Mouse (Mus musculus) T-helper 1 cell (primary cell): ENCODE measurements around the gene Terf2.
"Not testable (repeated sequence)": the region's sequence is repeated elsewhere in the genome, so short reads cannot be mapped to it uniquely, and the experiment has no call there.

Experiments used
- in situ Hi-C: fragments of 300-600 bp; cut with MboI, MseI; formaldehyde crosslinking; loops from one replicate; pipeline ENCODE4 v1.15.1; 2025; ENCODE audit warnings: high pct_unique_total_duplicates

Gene Terf2

GRCm38 (mm10) chr8:107114150-107115007 lies 18.0 kb upstream of the Terf2 start:
- in situ Hi-C loops = loop anchor here (5.0 kb wide), 1 partner anchor 208 kb away; no protein-coding TSS in a partner anchor

- in situ Hi-C loops = no loop called here
Observed at GRCm38 (mm10) chr8:107113209-107113608, 16.9 kb upstream of the Terf2 start.

DNA sequence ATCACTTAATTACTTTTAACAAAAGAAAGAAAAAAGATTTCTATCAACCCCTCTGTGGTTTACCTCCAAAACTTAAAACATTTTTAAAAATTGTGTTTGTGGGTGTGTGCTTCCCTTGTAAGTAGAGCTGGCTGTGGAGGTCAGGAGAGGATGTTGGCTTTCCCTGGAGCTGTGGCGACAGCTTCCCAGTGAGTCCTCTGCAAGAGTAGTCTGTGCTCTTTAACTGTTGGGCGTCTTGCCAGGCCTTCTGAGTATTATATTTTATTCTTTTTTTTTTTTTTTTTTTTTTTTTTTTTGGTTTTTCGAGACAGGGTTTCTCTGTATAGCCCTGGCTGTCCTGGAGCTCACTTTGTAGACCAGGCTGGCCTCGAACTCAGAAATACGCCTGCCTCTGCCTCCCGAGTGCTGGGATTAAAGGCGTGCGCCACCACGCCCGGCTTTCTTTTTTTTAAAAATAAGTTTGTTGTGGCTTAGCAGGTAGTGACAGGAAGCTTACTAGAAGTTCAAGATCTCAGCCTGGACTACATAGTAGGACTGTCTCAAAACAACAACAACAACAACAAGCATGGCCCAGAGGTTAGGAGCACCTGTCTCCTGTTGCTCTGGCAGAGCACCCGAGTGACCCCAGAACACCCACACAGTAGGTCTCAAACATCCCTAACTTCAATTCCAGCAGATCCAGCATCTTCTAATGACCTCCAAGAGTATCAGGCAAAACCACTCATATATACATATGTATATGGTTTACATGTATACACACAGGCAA lies 15.2 kb upstream of the Terf2 start:
- in situ Hi-C loops = no loop called here

- in situ Hi-C loops = no loop called here
Observed at GRCm38 (mm10) chr8:107110629-107111330, 14.4 kb upstream of the Terf2 start.

DNA sequence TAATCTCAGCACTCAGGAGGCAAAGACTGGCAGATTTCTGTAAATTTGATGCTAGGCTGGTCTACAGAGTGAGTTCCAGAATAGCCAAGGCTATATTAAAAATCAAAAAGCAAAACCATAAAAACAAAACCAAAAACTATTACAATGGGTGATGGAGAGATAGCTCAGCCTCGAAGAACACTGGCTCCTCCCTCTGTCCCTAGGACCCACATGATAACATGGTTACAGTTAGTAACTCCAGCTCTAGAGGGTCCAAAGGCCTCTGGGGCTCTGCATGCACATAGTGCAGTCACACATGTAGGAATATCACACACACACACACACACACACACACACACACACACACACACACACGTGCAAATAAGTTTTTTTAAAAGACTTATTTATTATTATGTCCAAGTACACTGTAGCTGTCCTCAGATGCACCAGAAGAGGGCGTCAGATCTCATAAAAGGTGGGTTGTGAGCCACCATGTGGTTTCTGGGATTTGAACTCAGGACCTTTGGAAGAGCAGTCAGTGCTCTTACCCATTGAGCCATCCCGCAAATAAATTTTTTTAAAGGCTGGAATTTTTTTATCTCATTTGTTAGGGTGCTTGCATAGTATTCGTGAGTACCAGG lies 13.6 kb upstream of the Terf2 start:
- in situ Hi-C loops = no loop called here

DNA sequence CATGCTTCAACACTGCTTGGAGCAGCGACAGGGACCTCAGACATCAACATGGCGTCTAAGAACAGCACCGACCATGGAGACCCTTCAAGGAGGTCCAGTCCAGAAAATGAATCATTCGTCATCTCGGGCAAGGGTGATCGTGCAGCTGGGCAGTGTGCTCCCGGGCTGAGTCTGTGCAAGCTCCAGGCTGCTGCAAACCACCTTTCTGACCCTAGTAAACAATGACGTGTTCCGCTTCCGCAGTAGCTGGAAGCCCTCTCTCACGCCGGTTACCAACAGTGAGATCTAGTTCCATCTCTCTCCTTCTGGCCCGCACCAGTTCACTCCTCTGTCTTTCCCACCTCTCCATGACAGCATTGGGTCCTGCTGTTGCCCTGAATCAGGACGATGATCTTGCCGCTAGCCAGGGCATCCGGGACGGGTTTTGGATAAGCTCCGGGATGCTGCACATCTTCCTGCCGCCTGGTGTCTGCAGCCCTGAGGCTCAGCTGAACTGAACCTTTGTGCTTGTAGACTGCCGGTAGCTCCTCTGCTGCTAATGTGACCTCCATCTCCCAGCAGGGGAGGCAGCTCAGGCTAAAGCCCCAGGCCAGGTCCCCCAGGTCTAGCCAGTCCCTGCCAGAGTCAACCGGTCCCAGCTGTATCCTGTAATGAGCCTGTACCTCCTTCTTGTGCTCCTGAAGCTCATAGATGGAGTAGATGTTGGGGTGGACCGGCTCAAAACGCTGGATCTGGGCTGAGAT lies 12.8 kb upstream of the Terf2 start:
- in situ Hi-C loops = no loop called here

DNA sequence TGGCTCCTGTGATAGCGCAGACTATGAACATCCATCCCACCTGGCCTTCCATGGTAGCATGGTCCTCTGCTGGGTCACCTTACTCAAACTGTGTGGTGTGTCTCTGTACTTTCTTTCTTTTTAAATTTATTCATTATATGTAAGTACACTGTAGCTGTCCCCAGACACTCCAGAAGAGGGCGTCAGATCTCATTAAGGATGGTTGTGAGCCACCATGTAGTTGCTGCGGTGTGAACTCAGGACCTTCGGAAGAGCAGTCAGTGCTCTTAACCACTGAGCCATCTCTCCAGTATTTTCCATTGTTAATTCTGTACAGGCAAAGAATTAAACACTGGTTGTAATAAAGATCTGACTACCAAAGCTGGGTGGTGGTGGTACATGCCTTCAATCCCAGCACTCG lies 11.7 kb upstream of the Terf2 start:
- in situ Hi-C loops = not testable (repeated sequence)

- in situ Hi-C loops = no loop called here
Observed at GRCm38 (mm10) chr8:107104547-107104946, 8.2 kb upstream of the Terf2 start.

DNA sequence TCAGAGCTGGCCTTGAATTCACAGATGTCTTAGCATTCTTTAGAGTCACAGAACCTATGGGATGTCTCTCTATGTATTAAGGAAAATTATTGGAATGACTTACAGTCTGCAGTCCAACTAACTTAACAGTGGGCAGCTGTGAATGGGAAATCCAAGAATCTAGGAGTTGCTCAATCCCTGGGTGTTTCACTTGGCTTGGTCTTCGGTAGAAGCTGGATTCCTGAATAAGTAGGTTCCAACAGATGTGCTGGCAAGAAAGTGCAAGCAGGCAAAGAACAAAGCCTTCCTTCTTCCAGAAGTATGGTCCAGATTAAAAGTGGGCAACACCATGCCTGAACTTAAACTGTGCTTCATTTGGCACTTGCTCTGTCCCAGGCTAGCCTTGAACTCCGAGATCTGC lies 4.3 kb upstream of the Terf2 start:
- in situ Hi-C loops = no loop called here

GRCm38 (mm10) chr8:107095717-107096365 lies 506 bp downstream of the Terf2 start:
- in situ Hi-C loops = no loop called here

GRCm38 (mm10) chr8:107090531-107090930 lies 5.8 kb downstream of the Terf2 start:
- in situ Hi-C loops = no loop called here

- in situ Hi-C loops = no loop called here
Observed at GRCm38 (mm10) chr8:107088526-107089063, 7.8 kb downstream of the Terf2 start.

- in situ Hi-C loops = no loop called here
Observed at GRCm38 (mm10) chr8:107086018-107086417, 10.3 kb downstream of the Terf2 start.

DNA sequence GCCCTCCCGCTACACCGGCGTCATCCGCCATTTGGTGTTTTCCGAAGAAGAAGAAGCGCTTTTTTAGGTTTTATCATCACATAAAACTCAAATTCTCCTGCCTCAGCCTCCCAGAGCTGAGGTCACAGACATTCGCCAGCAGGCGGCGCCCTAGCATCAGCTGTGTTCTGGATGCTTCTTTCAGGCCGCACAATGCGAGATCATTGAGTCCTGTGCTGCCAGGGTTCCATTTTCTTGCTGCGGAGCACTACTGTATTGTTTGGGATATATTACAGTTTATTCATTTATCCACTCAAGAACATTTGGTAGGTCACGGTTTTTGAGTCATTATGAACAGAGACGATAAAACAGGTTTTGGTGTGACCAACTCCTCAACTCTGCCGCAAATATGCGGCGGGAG lies 11.0 kb downstream of the Terf2 start:
- in situ Hi-C loops = no loop called here

- in situ Hi-C loops = no loop called here
Observed at GRCm38 (mm10) chr8:107076239-107076888, 20.0 kb downstream of the Terf2 start.

GRCm38 (mm10) chr8:107074128-107074527 lies 22.2 kb downstream of the Terf2 start:
- in situ Hi-C loops = no loop called here

GRCm38 (mm10) chr8:107073706-107074105 lies 22.6 kb downstream of the Terf2 start:
- in situ Hi-C loops = no loop called here

- in situ Hi-C loops = no loop called here
Observed at GRCm38 (mm10) chr8:107065511-107066496, 30.5 kb downstream of the Terf2 start, which contains the start of gene Tmed6. TSS of gene Tmed6 (minus strand) at chr8:107065644.
